Mouse (Mus musculus) CH12.LX (cell line): Measurements from ENCODE around the gene D17H6S53E. TPM values are rescaled to one million over a fixed set of nuclear protein-coding genes. Genes with fewer than 3 reads are reported as not detected.

Source experiments
- DNase-seq: peaks from one replicate; pipeline ENCODE4 v3.0.0-alpha.2; 2013; ENCODE audit errors: extremely low read depth
- H3K27ac ChIP-seq: 2 replicates; pipeline ENCODE4 v1.5.1; 2012; ENCODE audit warnings: low read depth, mild to moderate bottlenecking, control low read depth, moderate library complexity; ENCODE audit not compliant: insufficient read depth
- H3K27me3 ChIP-seq: replicated peaks from 2 replicates; pipeline ENCODE3; 2012; ENCODE audit warnings: inconsistent platforms
- H3K36me3 ChIP-seq, 2 experiments: replicated peaks in 1 of 2; 2 replicates each; pipeline versions ENCODE3 to v1.6.1; 2012; ENCODE audit warnings: inconsistent platforms in 1 of 2, low read length in 1 of 2, mild to moderate bottlenecking in 1 of 2, mixed read lengths in 1 of 2, moderate library complexity in 1 of 2; ENCODE audit not compliant: control insufficient read depth in 1 of 2, insufficient read depth in 1 of 2
- H3K4me1 ChIP-seq, 2 experiments: 2 replicates each; pipeline ENCODE4 v1.6.1; 2012; ENCODE audit warnings: inconsistent platforms in 1 of 2, moderate library complexity in 1 of 2; ENCODE audit not compliant: insufficient read depth in 2 of 2, control insufficient read depth in 1 of 2
- H3K4me2 ChIP-seq: 2 replicates; pipeline ENCODE4 v1.6.1; 2012; ENCODE audit warnings: low read depth, mild to moderate bottlenecking, control low read depth; ENCODE audit not compliant: poor library complexity, insufficient read depth, severe bottlenecking
- H3K4me3 ChIP-seq, 3 experiments: fragments of 150-350 bp in 1 of 3; sonication (generic) in 1 of 3; replicated peaks in 1 of 3; 2 replicates each; pipeline versions ENCODE3 to v1.5.1; 2011 to 2012; ENCODE audit warnings: low read depth in 2 of 3, low read length in 2 of 3, mild to moderate bottlenecking in 2 of 3, moderate library complexity in 2 of 3, control low read depth in 1 of 3, improper control_type of control experiment in 1 of 3, inconsistent platforms in 1 of 3, mixed read lengths in 1 of 3; ENCODE audit not compliant: poor library complexity in 1 of 3
- H3K79me2 ChIP-seq: replicated peaks from 2 replicates; pipeline ENCODE4 v1.6.1; 2012; ENCODE audit warnings: mild to moderate bottlenecking, moderate library complexity; ENCODE audit not compliant: control insufficient read depth, poor library complexity, insufficient read depth, severe bottlenecking; ENCODE audit errors: extremely low read depth
- H3K9ac ChIP-seq: 2 replicates; pipeline ENCODE4 v1.6.1; 2012; ENCODE audit warnings: low read depth, mild to moderate bottlenecking, control low read depth, moderate library complexity; ENCODE audit not compliant: insufficient read depth
- H3K9me3 ChIP-seq: replicated peaks from 2 replicates; pipeline ENCODE3; 2012; ENCODE audit warnings: low read length, inconsistent platforms, mixed read lengths
- BHLHE40 ChIP-seq: IDR thresholded peaks from 2 replicates; pipeline ENCODE4 v1.6.1; 2011; ENCODE audit warnings: mild to moderate bottlenecking, low read depth, low read length, improper control_type of control experiment
- CTCF ChIP-seq, 2 experiments: IDR thresholded peaks in 1 of 2; conservative IDR thresholded peaks in 1 of 2; 2 replicates each; pipeline ENCODE4 v1.5.1; 2011 to 2012; ENCODE audit warnings: low read depth in 2 of 2, low read length in 2 of 2, improper control_type of control experiment in 1 of 2, inconsistent platforms in 1 of 2, mild to moderate bottlenecking in 1 of 2, moderate library complexity in 1 of 2
- ELF1 ChIP-seq: IDR thresholded peaks from 2 replicates; pipeline ENCODE4 v1.6.1; 2014; ENCODE audit warnings: low read depth, mild to moderate bottlenecking, inconsistent platforms, low read length, improper control_type of control experiment
- EP300 ChIP-seq: IDR thresholded peaks from 2 replicates; pipeline ENCODE4 v1.6.1; 2011; ENCODE audit warnings: low read length, improper control_type of control experiment
- GABPA ChIP-seq: IDR thresholded peaks from 2 replicates; pipeline ENCODE4 v1.6.1; 2012; ENCODE audit warnings: low read depth, low read length, improper control_type of control experiment, inconsistent platforms; ENCODE audit not compliant: insufficient replicate concordance
- IRF4 ChIP-seq: IDR thresholded peaks from 2 replicates; pipeline ENCODE4 v1.6.1; 2014; ENCODE audit warnings: low read depth, mild to moderate bottlenecking, inconsistent platforms, low read length, improper control_type of control experiment
- JUN ChIP-seq: IDR thresholded peaks from 2 replicates; pipeline ENCODE4 v1.6.1; 2011; ENCODE audit warnings: low read depth, mild to moderate bottlenecking, low read length, improper control_type of control experiment, moderate library complexity; ENCODE audit not compliant: insufficient read depth
- KAT2A ChIP-seq: IDR thresholded peaks from 2 replicates; pipeline ENCODE4 v1.6.1; 2012; ENCODE audit warnings: low read length, improper control_type of control experiment, inconsistent platforms; ENCODE audit not compliant: insufficient replicate concordance
- MAFK ChIP-seq: IDR thresholded peaks from 2 replicates; pipeline ENCODE4 v1.6.1; 2011; ENCODE audit warnings: low read length, improper control_type of control experiment; ENCODE audit not compliant: insufficient replicate concordance
- MAX ChIP-seq: IDR thresholded peaks from 2 replicates; pipeline ENCODE4 v1.6.1; 2011; ENCODE audit warnings: low read length, improper control_type of control experiment
- MAZ ChIP-seq: IDR thresholded peaks from 2 replicates; pipeline ENCODE4 v1.6.1; 2012; ENCODE audit warnings: low read depth, mild to moderate bottlenecking, inconsistent platforms, low read length, improper control_type of control experiment, moderate library complexity
- MEF2A ChIP-seq: IDR thresholded peaks from 2 replicates; pipeline ENCODE4 v1.6.1; 2014; ENCODE audit warnings: low read depth, mild to moderate bottlenecking, inconsistent platforms, low read length, improper control_type of control experiment, borderline replicate concordance
- MXI1 ChIP-seq: IDR thresholded peaks from 2 replicates; pipeline ENCODE4 v1.6.1; 2011; ENCODE audit warnings: mild to moderate bottlenecking, low read depth, low read length, improper control_type of control experiment
- MYC ChIP-seq: IDR thresholded peaks from 2 replicates; pipeline ENCODE4 v1.6.1; 2011; ENCODE audit warnings: low read depth, mild to moderate bottlenecking, improper control_type of control experiment, low read length
- NELFE ChIP-seq: IDR thresholded peaks from 2 replicates; pipeline ENCODE4 v1.6.1; 2011; ENCODE audit warnings: low read depth, low read length, improper control_type of control experiment
- NRF1 ChIP-seq: IDR thresholded peaks from 2 replicates; pipeline ENCODE4 v1.6.1; 2014; ENCODE audit warnings: low read depth, mild to moderate bottlenecking, inconsistent platforms, low read length, improper control_type of control experiment, moderate library complexity
- PAX5 ChIP-seq: IDR thresholded peaks from 2 replicates; pipeline ENCODE4 v1.6.1; 2012; ENCODE audit warnings: low read length, inconsistent platforms, mixed read lengths
- POLR2A ChIP-seq: IDR thresholded peaks from 2 replicates; pipeline ENCODE4 v1.6.1; 2011; ENCODE audit warnings: low read depth, mild to moderate bottlenecking, improper control_type of control experiment, low read length
- POLR2AphosphoS2 ChIP-seq: IDR thresholded peaks from 2 replicates; pipeline ENCODE4 v1.6.1; 2011; ENCODE audit warnings: low read depth, low read length, improper control_type of control experiment
- RAD21 ChIP-seq: IDR thresholded peaks from 2 replicates; pipeline ENCODE4 v1.6.1; 2011; ENCODE audit warnings: low read depth, mild to moderate bottlenecking, low read length, improper control_type of control experiment, moderate library complexity
- RCOR1 ChIP-seq: conservative IDR thresholded peaks from 2 replicates; pipeline ENCODE4 v1.6.1; 2012; ENCODE audit warnings: low read depth, mild to moderate bottlenecking, inconsistent platforms, low read length, improper control_type of control experiment
- SIN3A ChIP-seq: IDR thresholded peaks from 2 replicates; pipeline ENCODE4 v1.6.1; 2012; ENCODE audit warnings: low read length, improper control_type of control experiment, inconsistent platforms
- SMC3 ChIP-seq: IDR thresholded peaks from 2 replicates; pipeline ENCODE4 v1.6.1; 2011; ENCODE audit warnings: low read depth, low read length, improper control_type of control experiment
- TBP ChIP-seq: conservative IDR thresholded peaks from 2 replicates; pipeline ENCODE4 v1.6.1; 2011; ENCODE audit warnings: low read depth, low read length, improper control_type of control experiment
- TCF12 ChIP-seq: IDR thresholded peaks from 2 replicates; pipeline ENCODE4 v1.6.1; 2014; ENCODE audit warnings: low read depth, mild to moderate bottlenecking, inconsistent platforms, low read length, improper control_type of control experiment
- UBTF ChIP-seq: IDR thresholded peaks from 2 replicates; pipeline ENCODE4 v1.6.1; 2012; ENCODE audit warnings: low read depth, mild to moderate bottlenecking, inconsistent platforms, low read length, improper control_type of control experiment, moderate library complexity
- USF1 ChIP-seq: IDR thresholded peaks from 2 replicates; pipeline ENCODE4 v1.6.1; 2014; ENCODE audit warnings: low read depth, mild to moderate bottlenecking, inconsistent platforms, low read length, improper control_type of control experiment
- USF2 ChIP-seq: conservative IDR thresholded peaks from 2 replicates; pipeline ENCODE4 v1.6.1; 2011; ENCODE audit warnings: low read depth, low read length, improper control_type of control experiment
- ZMIZ1 ChIP-seq: IDR thresholded peaks from 2 replicates; pipeline ENCODE4 v1.6.1; 2012; ENCODE audit warnings: low read depth, mild to moderate bottlenecking, inconsistent platforms, low read length, improper control_type of control experiment
- ZNF384 ChIP-seq: IDR thresholded peaks from 2 replicates; pipeline ENCODE4 v1.6.1; 2012; ENCODE audit warnings: low read depth, low read length, improper control_type of control experiment, inconsistent platforms
- dilution Hi-C: fragments of 300-500 bp; cut with MboI; formaldehyde crosslinking; loops from 2 replicates; pipeline ENCODE4 v1.14.3; 2020; ENCODE audit warnings: low sequenced_read_pairs; ENCODE audit not compliant: extremely low pct_unique_long_range_greater_than_20kb, extremely low pct_ligation_motif_present
- in situ Hi-C: fragments of 300-500 bp; cut with MboI; formaldehyde crosslinking; loops from 3 replicates; pipeline ENCODE4 v1.14.3; 2019; ENCODE audit warnings: low sequenced_read_pairs, low pct_ligation_motif_present, low pct_unique_long_range_greater_than_20kb, mixed read lengths
- polyA plus RNA-seq: library from polyadenylated mRNA; unstranded; fragments of >175 nt; gene quantifications from 2 replicates; pipeline ENCODE4 v1.2.1, GENCODE M21; 2012; ENCODE audit warnings: low read depth; ENCODE audit not compliant: insufficient read length
- total RNA-seq, 2 experiments: library from RNA; depleted of rRNA; stranded (reverse); fragments of 300-350 nt in 1 of 2; fragments of >200 nt in 1 of 2; gene quantifications; 2 replicates each; pipeline ENCODE4 v1.2.3; 2012 to 2014

Gene D17H6S53E
- total and polyA plus RNA-seq, 3 experiments = 8.7 to 15.6 (median 11.9) TPM

- H3K4me3 ChIP-seq = no peak overlapping the region
- in situ Hi-C loops (no loop called here), dilution Hi-C loops (no loop called here)
- peaks cover 17% of the 10 kb centered on the region for H3K27me3 ChIP-seq
- H3K79me2 ChIP-seq = no peaks in the 10 kb centered on the region; the same call in 1 of the 2 replicates
- H3K9ac ChIP-seq = no peak overlapping the region
- H3K36me3 ChIP-seq = peaks cover 13 to 29% of the 10 kb centered on the region in 2 experiments
- peaks cover 6 to 10% of the 10 kb centered on the region in 2 experiments for H3K4me1 ChIP-seq
- peak in 1 of 2 experiments; percentile 72; a peak in 2 of 4 replicates for TF ChIP-seq CTCF (conservative IDR thresholded peaks at IDR 0.05 in 1 of 2, IDR thresholded peaks at IDR 0.05 in 1 of 2; ENCODE audit: low read depth in 2 of 2, low read length in 2 of 2)
- no peak for TF ChIP-seq SIN3A
- no peak for TF ChIP-seq POLR2A
- TF ChIP-seq SMC3 = peak; percentile 30; the same call in 1 of the 2 replicates
- no peak for TF ChIP-seq UBTF
- no peak for TF ChIP-seq PAX5
- TF ChIP-seq POLR2AphosphoS2 = no peak
- TF ChIP-seq MYC = peak; percentile 35; the same call in 1 of the 2 replicates
- no peak for TF ChIP-seq KAT2A
- no peak for TF ChIP-seq TCF12
- no peak for TF ChIP-seq MXI1
- TF ChIP-seq USF1 = no peak
- no peak for TF ChIP-seq MAFK
- TF ChIP-seq IRF4 = no peak
- no peak for TF ChIP-seq EP300
- TF ChIP-seq ZNF384 = peak; percentile 69
- DNase-seq = peak; percentile 31
- no peak overlapping the region for H3K4me2 ChIP-seq
- H3K9me3 ChIP-seq = no peaks in the 10 kb centered on the region
- no peak overlapping the region for H3K27ac ChIP-seq
These were observed 38.0 kb upstream of the D17H6S53E start for GRCm38 (mm10) chr17:35088151-35088550.

GRCm38 (mm10) chr17:35088825-35089644 lies 37.1 kb upstream of the D17H6S53E start, which contains the start of gene Abhd16a:
Abhd16a (plus strand) TSS chr17:35089263.
- Histone ChIP-seq H3K36me3 (peaks cover 13 to 34% of the 10 kb centered on the region in 2 experiments), H3K9ac (peak within 1 kb of the TSS; percentile 87), H3K9me3 (no peaks in the 10 kb centered on the region), H3K79me2 (no peaks in the 10 kb centered on the region; the same call in 1 of the 2 replicates), H3K4me3 (peak within 1 kb of the TSS; percentile 61 to 70 (median 66)), H3K4me1 (peaks cover 6 to 10% of the 10 kb centered on the region in 2 experiments), H3K27me3 (peaks cover 17% of the 10 kb centered on the region), H3K4me2 (peak within 1 kb of the TSS; percentile 87), H3K27ac (peak within 1 kb of the TSS; percentile 33; the same call in 1 of the 2 replicates)
- in situ Hi-C loops = no loop called here
- peak; percentile 91 for DNase-seq
- dilution Hi-C loops = no loop called here
- TF ChIP-seq ZMIZ1 = peak; percentile 59
- no peak for TF ChIP-seq TBP
- TF ChIP-seq MEF2A = no peak; the same call in 1 of the 2 replicates
- TF ChIP-seq IRF4 = no peak
- TF ChIP-seq NELFE = peak; percentile 75
- TF ChIP-seq JUN = no peak
- peak; percentile 8; the same call in 1 of the 2 replicates for TF ChIP-seq ELF1
- no peak for TF ChIP-seq USF1
- TF ChIP-seq CTCF (conservative IDR thresholded peaks at IDR 0.05 in 1 of 2, IDR thresholded peaks at IDR 0.05 in 1 of 2; ENCODE audit: low read depth in 2 of 2, low read length in 2 of 2) = peak in 1 of 2 experiments; percentile 36; a peak in 2 of 4 replicates
- no peak for TF ChIP-seq USF2
- no peak for TF ChIP-seq RCOR1
- TF ChIP-seq NRF1 = no peak; the same call in none of the 2 replicates
- peak; percentile 85 for TF ChIP-seq POLR2A
- TF ChIP-seq MAX = peak; percentile 87
- no peak for TF ChIP-seq RAD21
- no peak for TF ChIP-seq GABPA
- TF ChIP-seq POLR2AphosphoS2 = 0 out of 2 replicates have a peak, but pooled peaks have one; percentile 39
- peak; percentile 68 for TF ChIP-seq MAZ
- TF ChIP-seq MYC = peak; percentile 86
- peak; percentile 69 for TF ChIP-seq BHLHE40
